Mouse (Mus musculus) midbrain, embryonic 10.5 days (tissue): ENCODE data around the gene Ar. TPM values are rescaled to one million over a fixed set of nuclear protein-coding genes. Genes with fewer than 3 reads are reported as not detected.

ENCODE experiments used
- DNase-seq: peaks from one replicate; pipeline ENCODE4 v3.0.0-alpha.2; 2017; ENCODE audit warnings: low spot score
- H3K27ac ChIP-seq: fragments of 300-500 bp; sonication (generic); replicated peaks from 2 replicates; pipeline ENCODE4 v1.5.1; 2016; ENCODE audit warnings: mild to moderate bottlenecking
- H3K27me3 ChIP-seq: fragments of 300-500 bp; sonication (generic); 2 replicates; pipeline ENCODE4 v1.6.1; 2016; ENCODE audit warnings: low read depth, mild to moderate bottlenecking; ENCODE audit not compliant: poor library complexity, severe bottlenecking
- H3K36me3 ChIP-seq: fragments of 300-500 bp; sonication (generic); 2 replicates; pipeline ENCODE4 v1.6.1; 2016; ENCODE audit warnings: mild to moderate bottlenecking, moderate library complexity
- H3K4me1 ChIP-seq: fragments of 300-500 bp; sonication (generic); 2 replicates; pipeline ENCODE4 v1.6.1; 2016
- H3K4me3 ChIP-seq: fragments of 300-500 bp; sonication (generic); 2 replicates; pipeline ENCODE4 v1.5.1; 2016; ENCODE audit warnings: mild to moderate bottlenecking, moderate library complexity
- H3K9me3 ChIP-seq: fragments of 300-500 bp; sonication (generic); replicated peaks from 2 replicates; pipeline ENCODE4 v1.6.1; 2016; ENCODE audit warnings: mild to moderate bottlenecking
- WGBS: fragments of 180-500 bp; shearing (Covaris S2); methylation state at CpG from one replicate; pipeline ENCODE4 v1.1.7; 2016; 5-methylcytosine and 5-hydroxymethylcytosine counted together
- polyA plus RNA-seq: library from polyadenylated mRNA; unstranded; fragments of >200 nt; fragmentation: Nextera tagmentation; extraction: Ambion mirVana; gene quantifications from 2 replicates; pipeline ENCODE4 v1.2.1, GENCODE M21; 2016

The Ar gene
- polyA plus RNA-seq, 1 experiment from 2014 or later: 0.05 TPM

- Histone ChIP-seq H3K4me3 (no peak overlapping the region), H3K27ac (no peak overlapping the region), H3K27me3 (peaks cover 10% of the 10 kb centered on the region), H3K36me3 (no peaks in the 10 kb centered on the region), H3K9me3 (no peaks in the 10 kb centered on the region), H3K4me1 (no peaks in the 10 kb centered on the region)
- no peak for DNase-seq
- 84% methylated on average over 1 of the region's 1 CpGs for WGBS
Observed at GRCm38 (mm10) chrX:98291763-98292162, 143.2 kb downstream of the Ar start.

DNA sequence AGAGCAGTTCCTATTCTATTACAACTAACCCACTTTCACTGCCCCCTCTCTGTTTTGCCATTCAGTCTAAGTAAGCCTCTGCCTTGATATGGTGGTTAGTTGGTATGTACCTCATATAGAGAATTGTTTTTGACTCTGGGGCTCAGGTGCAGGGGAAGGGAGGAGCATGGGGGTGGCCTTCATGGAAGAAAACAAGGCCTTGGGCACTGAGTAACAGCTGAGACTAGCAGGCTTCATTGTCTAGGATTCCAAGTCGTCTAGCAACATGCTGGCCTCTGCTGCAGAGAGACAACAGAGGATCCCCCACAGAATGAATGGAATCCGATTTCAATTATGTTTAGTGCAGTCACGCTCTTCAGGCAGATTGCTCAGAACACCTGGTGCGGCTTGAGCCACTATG lies 152.1 kb downstream of the Ar start:
- 44% methylated on average over 4 of the region's 4 CpGs for WGBS
- Histone ChIP-seq H3K27me3 (peaks cover 17% of the 10 kb centered on the region), H3K27ac (no peak overlapping the region), H3K9me3 (no peaks in the 10 kb centered on the region), H3K4me3 (no peak overlapping the region), H3K4me1 (no peaks in the 10 kb centered on the region), H3K36me3 (no peaks in the 10 kb centered on the region)
- no peak for DNase-seq

DNA sequence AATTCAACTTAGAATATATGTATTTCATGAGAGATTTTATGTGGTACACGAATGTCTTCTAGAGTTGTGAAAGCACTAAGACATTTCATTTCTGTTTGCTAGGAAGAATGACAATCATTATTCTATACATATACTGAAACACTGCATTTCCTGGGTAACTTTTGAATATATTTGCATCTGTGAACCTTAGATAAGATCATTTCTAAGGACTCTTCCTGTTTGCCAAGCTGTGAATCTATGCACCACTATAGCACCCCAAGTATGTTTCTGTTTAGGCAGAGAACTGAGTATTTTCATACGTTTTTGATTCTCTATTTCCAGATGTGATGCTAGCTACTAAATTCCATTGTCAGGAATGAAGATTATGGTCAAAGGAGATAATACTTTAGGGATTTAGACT lies 153.4 kb downstream of the Ar start:
- no peak for DNase-seq
- no peak overlapping the region for H3K4me3 ChIP-seq
- H3K9me3 ChIP-seq: no peaks in the 10 kb centered on the region
- peaks cover 9% of the 10 kb centered on the region; the same call in 1 of the 2 replicates for H3K27me3 ChIP-seq
- H3K27ac ChIP-seq: no peak overlapping the region
- no peaks in the 10 kb centered on the region for H3K4me1 ChIP-seq
- WGBS: 75% methylated on average over 2 of the region's 2 CpGs
- H3K36me3 ChIP-seq: no peaks in the 10 kb centered on the region

DNA sequence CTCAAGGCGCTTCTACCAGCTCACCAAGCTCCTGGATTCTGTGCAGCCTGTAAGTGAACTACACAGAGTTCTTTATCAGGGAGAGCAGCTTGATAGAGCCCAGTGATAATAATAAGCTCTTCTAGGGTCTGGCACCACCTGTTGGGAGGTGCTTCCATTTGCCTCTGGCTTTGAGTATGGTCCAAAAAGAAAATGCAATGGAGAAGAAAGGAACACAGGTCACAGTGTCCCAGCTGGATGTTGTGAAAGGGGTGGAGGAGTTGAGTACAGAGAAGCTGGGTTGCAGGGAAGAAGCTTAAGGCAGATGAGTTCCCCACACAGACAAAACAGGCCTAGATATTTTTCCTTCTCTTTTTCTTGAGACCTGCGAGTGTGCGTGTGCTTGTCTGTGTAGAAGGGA lies 167.4 kb downstream of the Ar start:
- no peak overlapping the region for H3K27ac ChIP-seq
- no peaks in the 10 kb centered on the region for H3K9me3 ChIP-seq
- WGBS: 82% methylated on average over 2 of the region's 3 CpGs
- no peaks in the 10 kb centered on the region for H3K36me3 ChIP-seq
- H3K27me3 ChIP-seq: peaks cover 47% of the 10 kb centered on the region
- no peak overlapping the region for H3K4me3 ChIP-seq
- DNase-seq: no peak
- H3K4me1 ChIP-seq: no peaks in the 10 kb centered on the region

- DNase-seq: no peak
- H3K27me3 ChIP-seq: peaks cover 37% of the 10 kb centered on the region
Observed at GRCm38 (mm10) chrX:98317483-98317882, 168.9 kb downstream of the Ar start.

DNA sequence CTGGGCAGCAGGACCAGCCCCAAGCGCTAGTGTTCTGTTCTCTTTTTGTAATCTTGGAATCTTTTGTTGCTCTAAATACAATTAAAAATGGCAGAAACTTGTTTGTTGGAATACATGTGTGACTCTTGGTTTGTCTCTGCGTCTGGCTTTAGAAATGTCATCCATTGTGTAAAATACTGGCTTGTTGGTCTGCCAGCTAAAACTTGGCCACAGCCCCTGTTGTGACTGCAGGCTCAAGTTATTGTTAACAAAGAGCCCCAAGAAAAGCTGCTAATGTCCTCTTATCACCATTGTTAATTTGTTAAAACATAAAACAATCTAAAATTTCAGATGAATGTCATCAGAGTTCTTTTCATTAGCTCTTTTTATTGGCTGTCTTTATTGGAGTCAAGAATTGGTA lies 174.5 kb downstream of the Ar start:
- no peaks in the 10 kb centered on the region for H3K9me3 ChIP-seq
- no peak for DNase-seq
- peaks cover 24% of the 10 kb centered on the region; the same call in 1 of the 2 replicates for H3K27me3 ChIP-seq
- 80% methylated on average over 2 of the region's 2 CpGs for WGBS
- H3K4me3 ChIP-seq: no peak overlapping the region
- H3K4me1 ChIP-seq: no peaks in the 10 kb centered on the region
- no peak overlapping the region for H3K27ac ChIP-seq
- H3K36me3 ChIP-seq: no peaks in the 10 kb centered on the region

More at GRCm38 (mm10) chrX:98317483-98317882, 168.9 kb downstream of the Ar start:
- no peak overlapping the region for H3K27ac ChIP-seq
- no peaks in the 10 kb centered on the region for H3K36me3 ChIP-seq
- no peak overlapping the region for H3K4me3 ChIP-seq
- H3K9me3 ChIP-seq: no peaks in the 10 kb centered on the region
- H3K4me1 ChIP-seq: no peaks in the 10 kb centered on the region

DNA sequence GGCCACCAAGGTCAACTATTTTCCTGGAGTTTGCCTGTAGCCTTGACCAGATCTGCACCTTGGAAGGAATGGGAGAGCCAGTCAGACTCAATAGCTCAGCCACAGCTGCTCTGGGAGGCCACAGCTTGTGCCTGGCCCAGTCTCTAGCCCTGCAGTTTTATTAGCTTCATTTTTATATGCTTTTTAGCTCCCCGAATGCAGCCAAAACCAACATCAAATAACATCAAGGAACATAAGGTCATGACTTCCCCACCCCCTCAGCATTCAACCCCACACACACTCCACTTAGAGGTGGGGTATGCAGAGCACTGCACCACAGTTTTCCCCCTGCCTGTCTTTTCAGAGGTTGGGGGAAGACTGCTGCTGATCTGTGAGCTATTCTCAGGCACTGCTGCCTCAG lies 198.9 kb downstream of the Ar start:
- peaks cover 11% of the 10 kb centered on the region; the same call in 1 of the 2 replicates for H3K27me3 ChIP-seq
- no peaks in the 10 kb centered on the region for H3K9me3 ChIP-seq
- WGBS: 72% methylated on average over 1 of the region's 1 CpGs
- H3K4me1 ChIP-seq: no peaks in the 10 kb centered on the region
- no peak overlapping the region for H3K4me3 ChIP-seq
- DNase-seq: no peak
- no peak overlapping the region for H3K27ac ChIP-seq
- no peaks in the 10 kb centered on the region for H3K36me3 ChIP-seq

DNA sequence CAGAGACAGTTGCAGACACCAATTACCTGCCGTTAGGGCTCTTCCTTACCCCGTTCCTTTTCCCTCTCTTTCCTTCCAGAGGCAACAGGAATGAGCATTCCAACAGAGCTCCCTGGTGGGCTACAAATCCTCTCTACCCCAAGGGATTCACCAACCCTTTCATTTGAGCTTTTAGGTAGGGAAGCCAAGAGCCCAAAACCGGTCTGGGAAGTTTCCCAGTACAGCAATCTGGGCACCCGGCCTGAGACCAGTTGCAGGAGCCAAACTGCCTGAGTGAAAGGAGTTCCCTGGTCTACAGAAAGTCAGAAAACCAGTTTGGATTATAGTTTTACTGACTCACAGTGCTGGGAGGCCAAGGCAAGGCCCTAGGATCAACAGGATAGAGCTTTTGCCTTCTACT lies 199.5 kb downstream of the Ar start:
- peaks cover 11% of the 10 kb centered on the region; the same call in 1 of the 2 replicates for H3K27me3 ChIP-seq
- H3K9me3 ChIP-seq: no peaks in the 10 kb centered on the region
- H3K4me3 ChIP-seq: no peak overlapping the region
- no peak for DNase-seq
- H3K27ac ChIP-seq: no peak overlapping the region
- WGBS: 46% methylated on average over 4 of the region's 4 CpGs
- H3K4me1 ChIP-seq: no peaks in the 10 kb centered on the region
- H3K36me3 ChIP-seq: no peaks in the 10 kb centered on the region
